Mouse (Mus musculus): Measurements from ENCODE around the gene Ap2a1. TPM values are rescaled to one million over a fixed set of nuclear protein-coding genes. Genes with fewer than 3 reads are reported as not detected.

The Ap2a1 gene
- 62.5 TPM for polyA plus RNA-seq (2014; fragmentation: Illumina TruSeq; extraction: RNeasy Lipid Tissue Mini Kit (QIAGEN cat#74804); ENCODE audit: low read depth, low replicate concordance)

DNA sequence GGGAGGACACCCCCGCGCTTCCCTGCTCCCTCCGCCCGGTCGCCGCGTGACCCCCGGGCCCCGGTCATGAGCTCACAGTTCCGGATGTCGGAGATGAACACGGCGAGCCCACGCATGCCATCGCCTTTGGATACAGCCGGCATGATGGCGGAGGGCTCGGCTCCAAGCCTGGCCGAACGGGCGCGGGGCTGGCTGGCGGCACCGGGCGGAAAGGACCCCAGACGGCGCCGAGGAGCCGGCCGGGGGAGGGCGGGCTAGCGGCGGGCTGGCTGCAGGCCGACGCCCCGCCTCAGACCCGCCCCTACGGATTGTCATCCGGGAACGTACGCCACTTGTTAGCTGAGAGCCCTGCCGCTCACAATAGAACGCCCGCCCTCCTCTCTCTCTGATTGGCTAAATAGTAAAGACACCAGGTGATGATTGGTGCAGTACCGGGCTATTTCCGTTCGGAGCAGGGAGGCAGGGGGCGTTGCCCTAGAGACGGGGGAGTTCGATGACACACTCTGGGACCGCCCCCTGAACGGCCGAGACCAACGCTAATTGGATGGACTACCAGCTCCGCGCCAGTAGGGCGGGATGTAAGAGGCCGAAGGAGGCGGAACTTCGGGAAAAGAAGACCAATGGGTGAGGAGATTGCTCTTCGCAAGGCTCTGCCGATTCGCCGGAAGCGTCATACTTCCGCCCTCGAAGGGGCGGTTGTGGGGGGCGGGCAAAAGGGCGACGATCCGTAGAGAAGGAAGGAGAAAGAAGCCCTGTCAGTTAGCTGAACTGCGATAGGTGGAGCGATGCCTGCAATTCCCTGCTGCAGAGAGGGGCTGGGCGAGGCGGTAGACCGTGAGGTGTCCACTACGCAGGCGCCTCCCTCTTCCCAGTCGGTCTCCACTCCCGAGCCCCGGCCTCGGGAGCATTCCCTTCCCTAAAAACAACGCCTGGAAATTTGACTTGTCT lies at the start of gene Ap2a1:
Gene Ap2a1 (minus strand): TSS at position 293 of the 948 bp plus-strand sequence.

DNA sequence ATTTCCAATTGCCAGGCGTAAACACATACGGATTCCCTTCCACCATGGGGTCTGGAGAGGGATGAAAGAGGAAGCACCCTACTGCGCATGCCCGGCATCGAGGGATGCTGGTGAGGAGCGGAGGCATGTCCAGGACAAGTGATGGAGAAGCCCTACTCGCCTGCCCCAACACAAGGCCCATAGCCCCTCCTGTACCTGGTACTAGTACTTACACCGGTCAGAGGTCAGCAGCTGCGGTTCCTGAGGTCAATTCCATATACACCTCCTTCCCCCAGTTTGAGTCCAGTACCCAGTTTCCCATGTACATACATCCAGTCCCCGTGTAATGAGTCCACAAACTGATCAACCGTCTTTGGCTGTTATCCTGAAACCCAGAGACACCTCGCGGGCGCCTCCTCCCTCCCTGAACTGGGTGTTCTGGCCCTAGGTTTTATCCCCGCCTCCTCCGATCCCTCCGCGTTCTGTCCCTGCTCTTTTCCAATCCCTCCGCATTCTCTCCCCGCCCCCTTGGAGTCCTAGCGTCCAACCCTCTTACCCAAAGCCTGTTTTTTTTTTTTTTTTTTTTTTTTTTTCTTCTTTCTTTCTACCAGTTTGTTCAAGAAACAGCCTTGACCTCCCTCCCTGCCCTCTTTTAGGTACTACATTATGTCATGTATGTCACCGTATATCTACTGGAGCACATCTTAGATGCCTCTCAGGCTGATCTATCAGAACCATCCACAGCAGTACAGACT lies 45.3 kb upstream of the Ap2a1 start, which contains the start of gene Cpt1c:
Gene Cpt1c (minus strand): TSS at position 469 of the 734 bp plus-strand sequence.

DNA sequence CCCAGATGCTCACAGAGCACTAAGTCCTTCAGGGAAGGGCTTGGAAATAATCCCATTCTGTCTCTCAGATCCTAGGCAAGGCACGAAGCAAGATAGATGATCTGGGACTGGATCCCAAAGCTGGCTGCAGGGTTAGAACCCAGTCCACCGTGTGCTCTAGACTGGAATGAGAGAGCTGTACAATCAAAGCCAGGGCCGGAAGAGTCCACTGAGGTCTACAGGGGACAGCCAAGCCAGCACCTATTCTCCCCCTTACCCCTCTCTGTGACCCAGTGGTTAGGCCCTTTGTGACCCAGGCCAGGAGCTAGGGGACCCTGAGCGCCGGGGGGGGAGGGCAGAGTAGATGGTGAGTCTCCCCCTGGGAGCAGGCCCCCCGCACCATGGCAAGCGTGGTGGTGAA lies 13.6 kb upstream of the Ap2a1 start, which contains the start of gene Tsks:
Gene Tsks (plus strand): TSS at position 301 of the 400 bp plus-strand sequence.

DNA sequence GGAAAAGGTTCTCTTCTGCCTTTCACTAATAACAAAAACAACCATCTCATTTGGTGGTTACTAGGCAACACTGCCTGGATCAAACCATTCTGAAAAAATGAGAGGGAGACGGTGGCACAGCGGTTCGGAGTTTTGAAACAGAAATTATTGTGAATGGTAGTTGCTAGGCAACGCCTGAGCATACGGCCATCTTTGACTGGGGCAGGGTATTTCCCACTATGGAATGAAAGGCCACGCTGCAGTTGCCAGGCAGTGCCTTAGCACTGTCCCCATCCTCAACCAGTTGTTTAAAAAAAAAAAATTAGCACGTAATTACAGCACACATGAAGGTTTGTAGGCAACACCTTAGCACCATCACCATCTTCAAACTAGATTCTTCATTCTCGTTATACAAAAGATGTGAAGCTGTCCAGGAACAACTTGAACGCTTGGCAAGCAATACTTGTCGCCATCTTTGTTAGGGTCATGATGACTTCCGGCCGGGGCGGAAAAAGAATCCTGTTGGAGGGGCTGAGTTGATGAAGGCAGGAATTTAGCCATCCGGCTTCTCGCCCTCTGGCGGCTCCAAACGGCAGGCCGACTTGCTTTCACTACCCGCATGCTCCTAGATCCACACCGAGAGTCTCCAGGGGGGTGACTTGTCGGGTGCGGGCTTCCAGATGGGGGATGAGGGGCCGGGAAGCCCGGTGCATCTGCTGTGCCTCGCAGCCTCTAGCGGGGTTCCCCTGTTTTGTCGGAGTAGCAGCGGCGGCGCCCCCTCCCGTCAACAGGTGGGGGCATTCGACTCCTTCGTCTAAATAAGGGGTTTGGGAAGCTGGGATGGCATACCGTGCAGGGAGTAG lies 33.5 kb downstream of the Ap2a1 start, which contains the start of gene Fuz:
Gene Fuz (plus strand): TSS at position 487 of the 842 bp plus-strand sequence.

DNA sequence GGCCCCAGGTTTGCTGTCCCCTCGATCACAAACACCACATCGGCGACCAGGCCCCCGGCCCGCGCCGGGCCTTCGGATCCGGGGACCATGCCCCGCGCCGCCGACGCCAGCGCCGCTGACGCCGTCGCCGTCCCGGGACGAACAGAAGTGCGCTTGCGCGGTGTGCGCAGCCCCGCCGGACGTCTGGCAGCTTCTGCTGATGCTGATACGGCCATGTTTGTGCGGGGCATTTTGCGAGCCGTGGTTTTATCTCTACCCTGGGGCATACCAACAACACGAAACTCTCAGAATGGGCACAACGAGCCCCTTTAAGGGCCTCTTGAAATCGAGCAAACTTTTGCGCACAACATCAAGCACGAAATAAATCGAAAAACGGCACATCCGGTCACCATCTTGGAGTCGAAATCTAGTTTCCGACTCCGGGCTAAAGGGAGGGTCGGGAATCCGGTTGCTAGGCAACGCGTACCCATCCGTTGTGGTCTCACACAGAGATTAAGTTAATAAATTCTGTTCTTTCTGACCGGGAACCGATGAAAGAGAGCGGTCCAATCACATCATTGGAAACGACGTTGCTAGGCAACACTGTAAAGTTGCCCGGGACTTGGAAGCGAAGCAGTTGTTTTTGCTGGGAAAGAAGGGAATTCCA lies 36.9 kb downstream of the Ap2a1 start, which contains the start of gene Med25:
Gene Med25 (minus strand): TSS at position 437 of the 646 bp plus-strand sequence.

DNA sequence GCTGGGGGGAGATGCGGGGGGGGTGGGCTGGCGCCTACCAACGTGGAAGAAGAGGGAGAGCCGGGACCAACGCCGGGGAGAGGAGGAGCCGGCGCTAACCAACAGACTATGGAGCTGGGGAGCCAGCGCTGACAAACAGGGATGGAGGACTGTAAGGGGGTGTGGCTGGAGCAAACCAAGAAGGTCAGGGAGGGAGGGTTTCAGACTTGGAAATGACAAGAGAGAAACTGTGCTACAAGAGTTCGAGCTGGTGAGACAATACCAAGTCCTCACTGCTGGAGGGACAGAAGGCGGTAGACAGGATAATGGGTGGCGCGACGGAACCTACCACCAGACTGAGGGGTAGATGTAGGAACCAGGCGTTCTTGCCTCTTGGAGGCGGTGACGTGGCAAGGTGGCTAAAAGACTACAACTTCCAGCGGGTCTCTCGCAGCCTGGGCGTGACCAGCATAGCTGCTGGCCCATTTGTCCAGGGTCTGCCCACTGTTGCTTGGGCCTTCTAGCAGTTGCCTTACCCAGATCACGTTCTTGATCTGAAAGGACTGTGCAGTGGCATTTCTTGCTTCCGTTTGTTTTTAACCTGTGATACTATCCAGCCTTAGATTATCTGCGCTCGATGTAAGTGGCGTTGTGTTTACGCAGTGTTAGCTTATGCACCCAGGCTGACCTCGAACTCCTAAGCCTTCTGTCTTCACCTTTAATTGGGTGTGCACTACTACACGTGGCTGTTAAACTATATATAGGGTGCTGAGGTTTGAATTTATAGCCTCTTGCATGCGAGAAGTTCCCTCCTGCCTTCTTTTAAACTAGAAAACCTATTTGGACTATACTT lies 59.4 kb downstream of the Ap2a1 start, which contains the start of gene Ptov1:
Gene Ptov1 (minus strand): TSS at position 92 of the 832 bp plus-strand sequence.

DNA sequence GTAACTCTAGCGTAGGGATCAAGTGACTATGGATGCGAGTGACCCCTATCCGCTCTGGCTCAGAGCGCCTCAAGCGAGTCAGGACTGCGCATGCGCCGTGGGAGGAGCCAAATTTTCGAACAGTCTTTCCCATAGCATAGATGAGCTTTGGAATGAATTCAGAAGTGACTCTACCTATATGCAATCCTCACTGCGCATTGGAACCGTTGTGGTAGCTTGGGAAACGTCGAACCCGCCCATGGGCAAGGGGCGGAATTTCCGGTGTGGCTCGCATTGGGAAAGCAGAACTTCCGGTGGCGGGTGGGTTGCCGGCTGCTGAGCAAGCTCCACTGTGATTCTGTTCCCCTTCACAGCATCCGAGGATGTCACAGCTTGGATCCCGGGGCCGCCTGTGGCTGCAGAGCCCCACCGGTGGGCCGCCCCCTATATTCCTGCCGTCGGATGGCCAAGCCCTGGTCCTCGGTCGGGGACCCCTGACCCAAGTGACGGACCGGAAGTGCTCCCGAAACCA lies 72.2 kb downstream of the Ap2a1 start, which contains the start of gene Pnkp:
Gene Pnkp (plus strand): TSS at position 98 of the 511 bp plus-strand sequence.

Other genes with a start within 250 kb of the Ap2a1 start
- 5.2 TPM for gene Izumo2, start 220.8 kb downstream of the Ap2a1 start, polyA plus RNA-seq (2014; fragmentation: Illumina TruSeq; extraction: RNeasy Lipid Tissue Mini Kit (QIAGEN cat#74804); ENCODE audit: low read depth, low replicate concordance)
- gene Vrk3, start 181.1 kb downstream of the Ap2a1 start, polyA plus RNA-seq (2014; fragmentation: Illumina TruSeq; extraction: RNeasy Lipid Tissue Mini Kit (QIAGEN cat#74804); ENCODE audit: low read depth, low replicate concordance), result 29.0 TPM
- gene Zfp473, start 178.4 kb downstream of the Ap2a1 start, polyA plus RNA-seq (2014; fragmentation: Illumina TruSeq; extraction: RNeasy Lipid Tissue Mini Kit (QIAGEN cat#74804); ENCODE audit: low read depth, low replicate concordance), result 0.26 TPM
- 20.1 TPM for gene Nup62, start 113.4 kb downstream of the Ap2a1 start, polyA plus RNA-seq (2014; fragmentation: Illumina TruSeq; extraction: RNeasy Lipid Tissue Mini Kit (QIAGEN cat#74804); ENCODE audit: low read depth, low replicate concordance)
- gene Il4i1, start 113.1 kb downstream of the Ap2a1 start, polyA plus RNA-seq (2014; fragmentation: Illumina TruSeq; extraction: RNeasy Lipid Tissue Mini Kit (QIAGEN cat#74804); ENCODE audit: low read depth, low replicate concordance), result 3.5 TPM
- 71.7 TPM for gene Atf5, start 112.8 kb downstream of the Ap2a1 start, polyA plus RNA-seq (2014; fragmentation: Illumina TruSeq; extraction: RNeasy Lipid Tissue Mini Kit (QIAGEN cat#74804); ENCODE audit: low read depth, low replicate concordance)
- gene Akt1s1, start 80.5 kb downstream of the Ap2a1 start, polyA plus RNA-seq (2014; fragmentation: Illumina TruSeq; extraction: RNeasy Lipid Tissue Mini Kit (QIAGEN cat#74804); ENCODE audit: low read depth, low replicate concordance), result 54.3 TPM
- 65.2 TPM for gene Tbc1d17, start 80.4 kb downstream of the Ap2a1 start, polyA plus RNA-seq (2014; fragmentation: Illumina TruSeq; extraction: RNeasy Lipid Tissue Mini Kit (QIAGEN cat#74804); ENCODE audit: low read depth, low replicate concordance)
- gene Pnkp, start 72.4 kb downstream of the Ap2a1 start, polyA plus RNA-seq (2014; fragmentation: Illumina TruSeq; extraction: RNeasy Lipid Tissue Mini Kit (QIAGEN cat#74804); ENCODE audit: low read depth, low replicate concordance), result 30.0 TPM
- 146 TPM for gene Ptov1, start 59.7 kb downstream of the Ap2a1 start, polyA plus RNA-seq (2014; fragmentation: Illumina TruSeq; extraction: RNeasy Lipid Tissue Mini Kit (QIAGEN cat#74804); ENCODE audit: low read depth, low replicate concordance)
- gene Med25, start 36.8 kb downstream of the Ap2a1 start, polyA plus RNA-seq (2014; fragmentation: Illumina TruSeq; extraction: RNeasy Lipid Tissue Mini Kit (QIAGEN cat#74804); ENCODE audit: low read depth, low replicate concordance), result 66.0 TPM
- gene Fuz, start 33.4 kb downstream of the Ap2a1 start, polyA plus RNA-seq (2014; fragmentation: Illumina TruSeq; extraction: RNeasy Lipid Tissue Mini Kit (QIAGEN cat#74804); ENCODE audit: low read depth, low replicate concordance), result 22.8 TPM
- 12.6 TPM for gene Tsks, start 13.7 kb upstream of the Ap2a1 start, polyA plus RNA-seq (2014; fragmentation: Illumina TruSeq; extraction: RNeasy Lipid Tissue Mini Kit (QIAGEN cat#74804); ENCODE audit: low read depth, low replicate concordance)
- 8.7 TPM for gene Cpt1c, start 45.4 kb upstream of the Ap2a1 start, polyA plus RNA-seq (2014; fragmentation: Illumina TruSeq; extraction: RNeasy Lipid Tissue Mini Kit (QIAGEN cat#74804); ENCODE audit: low read depth, low replicate concordance)
- 132 TPM for gene Prmt1, start 57.1 kb upstream of the Ap2a1 start, polyA plus RNA-seq (2014; fragmentation: Illumina TruSeq; extraction: RNeasy Lipid Tissue Mini Kit (QIAGEN cat#74804); ENCODE audit: low read depth, low replicate concordance)
- gene Irf3, start 68.2 kb upstream of the Ap2a1 start, polyA plus RNA-seq (2014; fragmentation: Illumina TruSeq; extraction: RNeasy Lipid Tissue Mini Kit (QIAGEN cat#74804); ENCODE audit: low read depth, low replicate concordance), result 87.2 TPM
- gene Bcl2l12, start 69.2 kb upstream of the Ap2a1 start, polyA plus RNA-seq (2014; fragmentation: Illumina TruSeq; extraction: RNeasy Lipid Tissue Mini Kit (QIAGEN cat#74804); ENCODE audit: low read depth, low replicate concordance), result 18.5 TPM
- 57.7 TPM for gene Scaf1, start 86.9 kb upstream of the Ap2a1 start, polyA plus RNA-seq (2014; fragmentation: Illumina TruSeq; extraction: RNeasy Lipid Tissue Mini Kit (QIAGEN cat#74804); ENCODE audit: low read depth, low replicate concordance)
- gene Rras, start 88.5 kb upstream of the Ap2a1 start, polyA plus RNA-seq (2014; fragmentation: Illumina TruSeq; extraction: RNeasy Lipid Tissue Mini Kit (QIAGEN cat#74804); ENCODE audit: low read depth, low replicate concordance), result 131 TPM
- 15.7 TPM for gene Prr12, start 123.4 kb upstream of the Ap2a1 start, polyA plus RNA-seq (2014; fragmentation: Illumina TruSeq; extraction: RNeasy Lipid Tissue Mini Kit (QIAGEN cat#74804); ENCODE audit: low read depth, low replicate concordance)
- gene Nosip, start 132.9 kb upstream of the Ap2a1 start, polyA plus RNA-seq (2014; fragmentation: Illumina TruSeq; extraction: RNeasy Lipid Tissue Mini Kit (QIAGEN cat#74804); ENCODE audit: low read depth, low replicate concordance), result 43.3 TPM
- 40.3 TPM for gene Prrg2, start 133.2 kb upstream of the Ap2a1 start, polyA plus RNA-seq (2014; fragmentation: Illumina TruSeq; extraction: RNeasy Lipid Tissue Mini Kit (QIAGEN cat#74804); ENCODE audit: low read depth, low replicate concordance)
- 67.3 TPM for gene Rcn3, start 162.7 kb upstream of the Ap2a1 start, polyA plus RNA-seq (2014; fragmentation: Illumina TruSeq; extraction: RNeasy Lipid Tissue Mini Kit (QIAGEN cat#74804); ENCODE audit: low read depth, low replicate concordance)
- gene Fcgrt, start 174.4 kb upstream of the Ap2a1 start, polyA plus RNA-seq (2014; fragmentation: Illumina TruSeq; extraction: RNeasy Lipid Tissue Mini Kit (QIAGEN cat#74804); ENCODE audit: low read depth, low replicate concordance), result 149 TPM
- gene Rps11, start 194.9 kb upstream of the Ap2a1 start, polyA plus RNA-seq (2014; fragmentation: Illumina TruSeq; extraction: RNeasy Lipid Tissue Mini Kit (QIAGEN cat#74804); ENCODE audit: low read depth, low replicate concordance), result 1,035 TPM
- 2,139 TPM for gene Rpl13a, start 199.3 kb upstream of the Ap2a1 start, polyA plus RNA-seq (2014; fragmentation: Illumina TruSeq; extraction: RNeasy Lipid Tissue Mini Kit (QIAGEN cat#74804); ENCODE audit: low read depth, low replicate concordance)
- not detected for gene Gm45713, start 206.7 kb upstream of the Ap2a1 start, polyA plus RNA-seq (2014; fragmentation: Illumina TruSeq; extraction: RNeasy Lipid Tissue Mini Kit (QIAGEN cat#74804); ENCODE audit: low read depth, low replicate concordance)
- 23.0 TPM for gene Flt3l, start 206.9 kb upstream of the Ap2a1 start, polyA plus RNA-seq (2014; fragmentation: Illumina TruSeq; extraction: RNeasy Lipid Tissue Mini Kit (QIAGEN cat#74804); ENCODE audit: low read depth, low replicate concordance)
- 44.6 TPM for gene Pih1d1, start 224.8 kb upstream of the Ap2a1 start, polyA plus RNA-seq (2014; fragmentation: Illumina TruSeq; extraction: RNeasy Lipid Tissue Mini Kit (QIAGEN cat#74804); ENCODE audit: low read depth, low replicate concordance)
- gene Aldh16a1, start 225.1 kb upstream of the Ap2a1 start, polyA plus RNA-seq (2014; fragmentation: Illumina TruSeq; extraction: RNeasy Lipid Tissue Mini Kit (QIAGEN cat#74804); ENCODE audit: low read depth, low replicate concordance), result 22.5 TPM
- 0.97 TPM for gene Slc17a7, start 234.5 kb upstream of the Ap2a1 start, polyA plus RNA-seq (2014; fragmentation: Illumina TruSeq; extraction: RNeasy Lipid Tissue Mini Kit (QIAGEN cat#74804); ENCODE audit: low read depth, low replicate concordance)

Measured in adipose tissue, adult 10 weeks (tissue).